Mouse (Mus musculus): ENCODE data around the gene B4galt7. TPM values are rescaled to one million over a fixed set of nuclear protein-coding genes. Genes with fewer than 3 reads are reported as not detected.

Gene B4galt7
- total and polyA plus RNA-seq, 3 experiments = 15.0 to 19.9 TPM; not detected in 1

- TF ChIP-seq EP300 (IDR thresholded peaks at IDR 0.05; ENCODE audit: low read depth in 1 of 2, low read length in 2 of 2) = no peak
- TF ChIP-seq POLR2A (IDR thresholded peaks at IDR 0.05; ENCODE audit: control insufficient read depth in 1 of 2, insufficient read depth in 1 of 2, low read depth in 1 of 2, low read length in 2 of 2, poor library complexity in 1 of 2) = peak; percentile 94 to 96
- peak; percentile 99 for TF ChIP-seq HCFC1 (IDR thresholded peaks at IDR 0.05; ENCODE audit: low read depth, low read length)
- TF ChIP-seq SIN3A (IDR thresholded peaks at IDR 0.05; ENCODE audit: low read length) = peak; percentile 83; the same call in 1 of the 2 replicates
- TF ChIP-seq TAL1 (IDR thresholded peaks at IDR 0.05; ENCODE audit: low read length) = no peak
- peak; percentile 76 for TF ChIP-seq ELF1 (IDR thresholded peaks at IDR 0.05; ENCODE audit: low read depth, low read length)
- peak; percentile 93 for TF ChIP-seq NRF1 (IDR thresholded peaks at IDR 0.05; ENCODE audit: insufficient read depth, low read depth, low read length, poor library complexity, severe bottlenecking)
- no peak for TF ChIP-seq CHD1 (IDR thresholded peaks at IDR 0.05; ENCODE audit: low read depth, low read length)
- TF ChIP-seq MYC (IDR thresholded peaks at IDR 0.05; ENCODE audit: low read depth, low read length) = peak; percentile 70; the same call in 1 of the 2 replicates
- no peak for TF ChIP-seq CHD2 (IDR thresholded peaks at IDR 0.05; ENCODE audit: low read length)
- no peak for TF ChIP-seq MAZ (IDR thresholded peaks at IDR 0.05; ENCODE audit: low read depth, low read length)
- TF ChIP-seq ZC3H11A (IDR thresholded peaks at IDR 0.05; ENCODE audit: low read depth, low read length) = no peak
Measured at GRCm38 (mm10) chr13:55592512-55593253, 7.0 kb upstream of the B4galt7 start (continued).

DNA sequence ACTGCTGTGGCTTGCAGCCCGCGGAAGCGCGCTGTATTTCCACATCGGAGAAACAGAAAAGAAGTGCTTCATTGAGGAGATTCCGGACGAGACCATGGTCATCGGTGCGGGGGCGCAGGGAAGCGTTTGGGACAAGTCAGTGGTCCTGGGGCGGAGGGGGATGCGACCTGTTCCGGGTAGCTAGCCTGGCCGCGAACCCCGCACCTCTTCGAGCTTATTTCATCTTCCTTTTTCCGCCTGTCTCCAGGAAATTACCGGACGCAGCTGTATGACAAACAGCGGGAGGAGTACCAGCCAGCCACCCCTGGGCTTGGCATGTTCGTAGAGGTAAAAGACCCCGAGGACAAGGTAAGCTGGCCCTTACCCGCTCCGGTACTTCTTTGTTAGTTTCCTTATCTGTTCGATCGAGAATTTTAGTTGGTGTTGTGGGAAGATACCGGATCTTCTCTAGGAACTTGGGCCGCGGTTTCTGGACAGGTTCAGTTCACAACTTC lies 6.4 kb upstream of the B4galt7 start:
- Histone ChIP-seq H3K9me3 (replicated peaks; ENCODE audit: insufficient read depth, low read length) (no peaks in the 10 kb centered on the region), H3K79me2 (ENCODE audit: control insufficient read depth, insufficient read depth, low read length, poor library complexity) (peaks cover 15% of the 10 kb centered on the region), H3K27ac (ENCODE audit: control insufficient read depth, low read depth, low read length) (peak overlapping the region; percentile 61), H3K9ac (ENCODE audit: control insufficient read depth, low read depth, low read length, poor library complexity, severe bottlenecking) (peak overlapping the region; percentile 91), H3K4me1 (ENCODE audit: control insufficient read depth in 1 of 2, insufficient read depth in 2 of 2, low read length in 2 of 2) (peaks cover 0 to 10% of the 10 kb centered on the region in 2 experiments; a peak in 1 of 4 replicates), H3K27me3 (ENCODE audit: control insufficient read depth in 1 of 2, insufficient read depth in 2 of 2, low read length in 2 of 2) (no peaks in the 10 kb centered on the region), H3K36me3 (ENCODE audit: control insufficient read depth in 1 of 2, insufficient read depth in 2 of 2, low read length in 2 of 2) (peaks cover 8 to 13% of the 10 kb centered on the region in 2 experiments; a peak in 3 of 4 replicates), H3K4me3 (ENCODE audit: control insufficient read depth in 1 of 2, insufficient read depth in 1 of 2, low read depth in 2 of 2, low read length in 2 of 2) (peak overlapping the region; percentile 90 to 93)
- DNase-seq (ENCODE audit: low read depth, low spot score) = no peak
- TF ChIP-seq MAZ (IDR thresholded peaks at IDR 0.05; ENCODE audit: low read depth, low read length) (no peak), SIN3A (IDR thresholded peaks at IDR 0.05; ENCODE audit: low read length) (peak; percentile 60; the same call in 1 of the 2 replicates), MXI1 (IDR thresholded peaks at IDR 0.05; ENCODE audit: low read depth, low read length) (0 out of 2 replicates have a peak, but pooled peaks have one; percentile 31), CTCF (IDR thresholded peaks at IDR 0.05 in 2 of 3, conservative IDR thresholded peaks at IDR 0.05 in 1 of 3; ENCODE audit: control insufficient read depth in 1 of 3, insufficient read depth in 1 of 3, low read depth in 2 of 3, low read length in 3 of 3, poor library complexity in 1 of 3, severe bottlenecking in 1 of 3) (no peak), TAL1 (IDR thresholded peaks at IDR 0.05; ENCODE audit: low read length) (no peak), RCOR1 (IDR thresholded peaks at IDR 0.05; ENCODE audit: low read depth, low read length) (no peak)

GRCm38 (mm10) chr13:55595375-55595774 lies 4.3 kb upstream of the B4galt7 start:
- no peak for TF ChIP-seq ZMIZ1 (IDR thresholded peaks at IDR 0.05; ENCODE audit: low read depth, low read length)
- no peak for TF ChIP-seq RCOR1 (IDR thresholded peaks at IDR 0.05; ENCODE audit: low read depth, low read length)
- TF ChIP-seq EP300 (IDR thresholded peaks at IDR 0.05; ENCODE audit: low read depth in 1 of 2, low read length in 2 of 2) = no peak
- TF ChIP-seq MAX (IDR thresholded peaks at IDR 0.05; ENCODE audit: low read length) = no peak
- TF ChIP-seq ELF1 (IDR thresholded peaks at IDR 0.05; ENCODE audit: low read depth, low read length) = no peak
- TF ChIP-seq E2F4 (IDR thresholded peaks at IDR 0.05; ENCODE audit: borderline replicate concordance, low read depth, low read length) = no peak
- TF ChIP-seq TBP (IDR thresholded peaks at IDR 0.05; ENCODE audit: low read depth, low read length) = no peak
- no peak for TF ChIP-seq MAZ (IDR thresholded peaks at IDR 0.05; ENCODE audit: low read depth, low read length)
- no peak for TF ChIP-seq ZNF384 (IDR thresholded peaks at IDR 0.05; ENCODE audit: low read depth, low read length)
- TF ChIP-seq RAD21 (IDR thresholded peaks at IDR 0.05; ENCODE audit: low read depth, low read length) = no peak
- no peak for TF ChIP-seq SIN3A (IDR thresholded peaks at IDR 0.05; ENCODE audit: low read length)
- no peak for TF ChIP-seq NELFE (IDR thresholded peaks at IDR 0.05; ENCODE audit: low read depth, low read length)
- no peak for TF ChIP-seq HCFC1 (IDR thresholded peaks at IDR 0.05; ENCODE audit: low read depth, low read length)
- TF ChIP-seq ETS1 (IDR thresholded peaks at IDR 0.05; ENCODE audit: low read depth, low read length) = no peak
- DNase-seq (ENCODE audit: low read depth, low spot score) = no peak

More at GRCm38 (mm10) chr13:55595375-55595774, 4.3 kb upstream of the B4galt7 start:
- peaks cover 8 to 13% of the 10 kb centered on the region in 2 experiments; a peak in 3 of 4 replicates for H3K36me3 ChIP-seq (ENCODE audit: control insufficient read depth in 1 of 2, insufficient read depth in 2 of 2, low read length in 2 of 2)
- H3K27me3 ChIP-seq (ENCODE audit: control insufficient read depth in 1 of 2, insufficient read depth in 2 of 2, low read length in 2 of 2) = no peaks in the 10 kb centered on the region
- peaks cover 20% of the 10 kb centered on the region for H3K79me2 ChIP-seq (ENCODE audit: control insufficient read depth, insufficient read depth, low read length, poor library complexity)
- H3K4me1 ChIP-seq (ENCODE audit: control insufficient read depth in 1 of 2, insufficient read depth in 2 of 2, low read length in 2 of 2) = peaks cover 0 to 10% of the 10 kb centered on the region in 2 experiments; a peak in 1 of 4 replicates
- no peak overlapping the region for H3K4me3 ChIP-seq (ENCODE audit: control insufficient read depth in 1 of 2, insufficient read depth in 1 of 2, low read depth in 2 of 2, low read length in 2 of 2)
- H3K9me3 ChIP-seq (replicated peaks; ENCODE audit: insufficient read depth, low read length) = no peaks in the 10 kb centered on the region
- H3K27ac ChIP-seq (ENCODE audit: control insufficient read depth, low read depth, low read length) = no peak overlapping the region
- H3K9ac ChIP-seq (ENCODE audit: control insufficient read depth, low read depth, low read length, poor library complexity, severe bottlenecking) = no peak overlapping the region

Measured in MEL (cell line).